Mouse (Mus musculus): ENCODE results near the gene Mars2. TPM values are rescaled to one million over a fixed set of nuclear protein-coding genes. Genes with fewer than 3 reads are reported as not detected.

Mars2 gene
- total RNA-seq, 1 experiment from 2014 or later: 10.9 TPM

Other genes with a start within 250 kb of the Mars2 start
- 307 and 355 TPM in 2 replicates for gene Sf3b1, start 209.7 kb upstream of the Mars2 start, total RNA-seq (2017)
- gene Coq10b, start 184.4 kb upstream of the Mars2 start, total RNA-seq (2017): 15.6 and 23.1 TPM in 2 replicates
- gene Hspe1, start 149.0 kb upstream of the Mars2 start, total RNA-seq (2017): 548 and 584 TPM in 2 replicates
- gene Hspd1, start 148.9 kb upstream of the Mars2 start, total RNA-seq (2017): 519 and 524 TPM in 2 replicates
- gene Mob4, start 105.9 kb upstream of the Mars2 start, total RNA-seq (2017): 45.9 and 62.2 TPM in 2 replicates
- gene Rftn2, start 10.4 kb upstream of the Mars2 start, total RNA-seq (2017): 2.5 and 2.7 TPM in 2 replicates
- gene Boll, start 126.3 kb downstream of the Mars2 start, total RNA-seq (2017): 1.3 TPM in 1 of 2 replicates, not detected in the other
- gene Plcl1, start 168.7 kb downstream of the Mars2 start, total RNA-seq (2017): 0.05 TPM in 1 of 2 replicates, not detected in the other

Measured in common myeloid progenitor, adult 5-6 weeks (primary cell).